Mouse (Mus musculus) cerebellum, postnatal 10 days (tissue): ENCODE measurements around the gene App.

ENCODE experiments used
- DNase-seq, 2 experiments: peaks; one replicate each; pipeline ENCODE4 v3.0.0; 2021; ENCODE audit warnings: mixed read lengths in 2 of 2

App gene

GRCm38 (mm10) chr16:84971535-84972330 is 201.8 kb downstream of the App start:
- DNase-seq, result no peak

GRCm38 (mm10) chr16:84969026-84969425 is 204.5 kb downstream of the App start:
- DNase-seq, result no peak

DNA sequence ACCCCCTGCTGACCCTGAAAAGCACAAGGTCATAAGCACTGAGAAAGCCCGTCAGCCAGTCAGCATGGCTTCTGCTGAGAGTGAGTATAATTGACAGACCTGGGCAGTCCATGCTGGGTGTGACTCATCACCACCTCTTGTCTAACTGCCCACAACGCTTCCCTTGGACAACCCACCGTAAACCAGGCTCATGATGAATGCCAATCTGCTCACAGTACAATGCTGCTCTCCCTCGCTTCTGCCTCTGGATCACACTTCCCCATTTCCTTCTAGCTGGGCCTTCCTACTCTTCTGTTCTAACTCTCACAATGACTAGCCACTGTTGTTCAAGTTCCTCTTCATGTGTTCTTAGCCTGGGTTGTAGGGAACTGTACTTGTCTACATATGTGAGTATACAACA is 206.6 kb downstream of the App start:
- no peak for DNase-seq

- no peak for DNase-seq
Measured at GRCm38 (mm10) chr16:84966096-84966495, 207.5 kb downstream of the App start.

DNA sequence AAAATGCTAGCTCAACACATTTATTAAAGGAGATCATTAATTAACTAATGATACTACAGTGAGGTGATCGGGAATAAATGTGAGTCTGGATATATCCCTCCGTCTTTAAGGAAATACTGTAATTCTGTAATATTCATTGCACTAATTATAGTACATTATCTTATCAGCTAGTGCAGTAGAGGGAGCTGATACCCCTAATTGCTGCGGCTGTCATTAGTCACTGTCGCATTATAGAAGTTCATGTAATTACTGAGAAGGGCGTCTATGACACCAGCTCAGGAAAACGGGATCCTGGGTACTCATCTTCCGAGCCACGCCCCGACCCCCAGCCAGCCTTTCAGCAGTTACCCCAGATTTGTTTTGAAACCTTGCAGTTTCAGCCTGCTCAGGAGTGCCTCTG is 209.6 kb downstream of the App start:
- no peak for DNase-seq

- no peak for DNase-seq
Measured at GRCm38 (mm10) chr16:84963527-84963926, 210.0 kb downstream of the App start.

- peak in 1 of 2 experiments; percentile 8 for DNase-seq
Measured at GRCm38 (mm10) chr16:84957253-84957652, 216.3 kb downstream of the App start.

- DNase-seq, result peak; percentile 28 to 34
Measured at GRCm38 (mm10) chr16:84956690-84957089, 216.9 kb downstream of the App start.

DNA sequence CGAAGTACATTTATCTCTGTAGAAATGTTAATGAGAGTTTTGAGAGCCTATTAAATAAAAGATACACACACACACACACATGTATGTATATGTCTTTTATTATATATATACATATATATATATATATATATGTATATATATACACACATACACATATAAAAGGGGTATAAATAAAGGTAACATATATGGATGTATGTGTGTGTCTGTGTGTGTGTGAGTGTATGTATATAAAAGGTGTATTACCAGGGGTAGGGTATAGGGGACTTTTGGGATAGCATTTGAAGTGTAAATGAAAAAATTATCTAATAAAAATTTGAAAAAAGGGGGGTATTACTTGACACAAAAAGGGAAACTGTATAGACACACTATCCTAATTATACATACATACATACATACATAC is 217.7 kb downstream of the App start:
- DNase-seq, result no peak

GRCm38 (mm10) chr16:84955204-84955839 is 218.2 kb downstream of the App start:
- DNase-seq, result peak; percentile 95 to 96

DNA sequence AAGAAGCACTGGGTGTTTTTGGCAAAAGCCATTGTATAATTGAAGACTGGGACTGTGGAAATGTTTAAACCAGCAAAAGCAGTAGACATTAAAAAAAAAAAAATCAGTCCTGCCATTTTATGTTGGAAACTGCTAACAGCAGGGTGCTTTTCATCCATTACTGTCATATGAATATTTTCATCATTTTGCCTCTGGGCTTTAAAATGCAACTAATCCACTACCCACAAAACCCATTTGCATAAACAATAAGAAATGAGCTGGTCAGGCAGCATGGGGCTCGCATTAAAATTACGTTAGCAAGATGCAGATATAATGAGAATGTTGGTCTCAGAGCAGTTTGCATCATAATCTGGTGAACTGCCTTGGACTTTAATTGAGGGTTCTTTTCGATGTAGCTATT is 242.5 kb downstream of the App start:
- DNase-seq, result no peak

DNA sequence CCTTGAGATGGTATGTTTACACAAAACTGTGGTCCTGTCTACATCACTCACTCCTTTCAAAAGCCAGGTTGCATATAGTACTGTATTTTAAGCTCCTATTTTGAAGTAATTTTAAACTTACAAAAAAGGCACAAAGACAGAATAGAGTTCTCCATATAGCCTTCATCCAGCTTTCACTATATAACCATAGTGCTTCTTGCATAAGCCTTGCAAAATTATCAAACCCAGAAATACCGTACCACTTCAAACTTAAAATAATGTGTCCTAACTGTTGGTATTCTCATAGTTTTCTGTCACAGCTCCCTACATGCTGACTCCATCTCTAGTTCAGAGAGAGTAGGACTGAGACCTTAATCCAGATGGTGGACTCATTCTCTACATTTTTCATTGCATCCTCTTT is 245.7 kb downstream of the App start:
- no peak for DNase-seq

DNA sequence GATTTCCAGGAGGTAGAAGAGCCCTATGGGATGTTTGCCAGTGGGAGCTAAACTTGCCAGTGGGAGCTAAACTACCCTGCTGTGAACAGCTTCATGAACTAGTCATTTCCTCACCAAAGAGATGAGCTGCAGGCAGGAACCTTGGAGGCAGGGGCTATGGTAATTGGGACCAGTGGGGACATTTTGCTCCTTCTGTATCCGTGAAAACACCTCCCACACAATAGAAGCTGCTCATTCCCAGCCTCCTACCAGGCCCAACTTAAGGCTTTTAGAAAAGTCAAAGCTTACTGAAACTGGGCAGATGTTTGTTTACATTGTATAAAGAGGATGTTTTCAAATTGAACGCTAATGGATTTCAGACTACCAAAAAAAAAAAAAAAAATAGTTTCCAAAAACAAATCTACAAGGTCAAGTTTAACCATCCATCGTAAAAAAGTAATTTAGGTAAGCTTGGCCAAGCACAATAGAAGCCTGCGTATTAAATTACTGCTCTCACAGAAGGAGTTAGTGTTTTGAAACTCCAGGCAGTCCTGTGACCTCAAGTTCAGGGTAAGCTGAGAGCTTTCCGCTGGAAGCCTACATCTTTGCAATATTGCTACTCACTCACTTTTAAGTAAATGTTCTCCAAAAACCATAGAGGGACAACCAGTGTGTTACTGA is 253.8 kb downstream of the App start:
- no peak for DNase-seq

DNA sequence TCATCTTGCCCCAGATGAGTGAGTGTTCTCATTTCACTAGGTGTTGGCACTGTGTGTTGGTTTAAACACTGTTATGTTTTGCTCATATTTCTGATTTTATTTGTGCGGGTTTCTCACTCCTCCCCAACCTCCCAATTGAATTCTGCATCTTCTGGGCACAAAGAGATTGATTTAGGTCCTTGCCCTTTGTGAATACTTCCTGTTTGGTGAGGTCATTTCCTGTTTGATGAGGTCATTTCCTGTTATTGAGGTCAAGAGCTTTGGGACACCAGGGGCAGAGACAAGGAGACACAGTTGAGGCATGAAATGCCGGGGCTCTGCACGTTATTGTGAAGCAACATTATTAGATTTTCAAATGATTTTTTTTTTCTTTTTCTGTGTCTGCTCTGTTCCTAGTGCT is 254.5 kb downstream of the App start:
- DNase-seq, result no peak

- no peak for DNase-seq
Measured at GRCm38 (mm10) chr16:84916772-84917171, 256.8 kb downstream of the App start.

DNA sequence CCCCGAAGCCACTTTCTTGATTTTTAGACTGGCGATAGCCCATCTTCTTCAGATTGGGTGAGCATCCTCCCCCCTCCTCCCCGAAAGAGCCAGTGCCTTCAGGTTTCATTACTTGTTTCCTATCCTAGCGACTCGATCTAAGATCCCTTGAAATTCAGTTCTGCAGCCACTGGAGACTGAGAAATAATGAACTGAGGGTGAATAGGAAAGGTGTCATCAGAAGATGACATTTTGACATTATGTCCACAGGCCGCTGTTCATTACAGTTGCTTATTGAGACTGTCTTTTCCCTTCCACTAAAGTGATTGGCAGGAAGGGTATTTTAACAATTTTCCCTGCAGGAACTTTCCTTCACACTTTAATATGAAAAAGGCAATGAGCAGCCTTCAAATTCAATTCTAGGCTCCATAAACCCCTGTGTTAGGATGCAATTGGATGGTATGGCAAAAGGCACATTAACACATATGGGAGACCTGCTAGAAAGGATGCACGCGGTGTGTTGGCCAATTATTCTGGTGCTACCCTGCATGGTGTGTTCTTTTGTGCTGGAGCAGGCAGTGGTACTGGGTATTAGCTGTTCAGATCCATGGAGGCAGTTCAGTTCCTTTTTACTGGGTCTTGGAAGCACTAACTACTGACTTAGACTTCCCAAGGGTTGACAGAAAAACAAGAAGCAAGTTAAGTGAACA is 261.9 kb downstream of the App start:
- DNase-seq, result no peak

- DNase-seq, result no peak
Measured at GRCm38 (mm10) chr16:84902995-84903394, 270.6 kb downstream of the App start.
